7 mouse cellular contexts compared by ENCODE assay signal in the genomic region with DNA sequence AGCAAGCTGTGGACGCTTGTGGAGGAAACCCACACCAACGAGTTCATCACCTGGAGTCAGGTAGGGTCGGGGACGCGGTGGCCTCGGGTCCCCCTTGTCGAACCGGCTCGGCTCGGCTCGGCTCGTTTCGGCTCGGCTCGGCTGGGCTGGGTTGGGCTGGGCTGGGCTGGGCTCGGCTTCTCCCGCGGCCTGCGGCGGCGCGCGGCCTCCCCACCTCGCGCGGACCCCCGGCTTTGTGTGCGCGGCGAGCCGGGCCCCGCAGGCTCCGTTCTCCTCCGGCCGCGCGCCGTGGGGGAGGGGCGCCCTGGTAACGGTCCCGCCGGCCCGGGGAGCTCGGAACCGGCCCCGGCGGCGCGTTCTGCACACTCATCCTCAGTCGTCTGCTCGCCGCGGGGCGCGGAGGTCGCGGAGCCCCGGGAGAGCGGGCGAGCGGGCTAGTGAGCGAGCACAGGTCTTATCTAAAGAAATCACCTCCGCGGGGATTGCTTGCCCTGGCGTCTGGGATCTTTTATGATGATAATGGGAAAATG. TPM values are rescaled to one million over a fixed set of nuclear protein-coding genes. Genes with fewer than 3 reads are reported as not detected.
DNase-seq lines count a peak whose midpoint lies in the region; ATAC-seq and TF ChIP-seq lines count a peak whose summit lies in the region.

No protein-coding gene starts in this region.

- TF ChIP-seq EP300 in liver, postnatal 0 days (IDR thresholded peaks at IDR 0.05; ENCODE audit: low read depth): no peak

- TF ChIP-seq CTCF in liver, postnatal 0 days (IDR thresholded peaks at IDR 0.05; ENCODE audit: low read depth): no peak

- peak overlapping the region; percentile 76 for H3K4me2 ChIP-seq in hindbrain, embryonic 13.5 days
- H3K4me2 ChIP-seq in liver, postnatal 0 days (ENCODE audit: low read depth, low read length): peak overlapping the region; percentile 89
- peak overlapping the region; percentile 68 for H3K4me2 ChIP-seq in neural tube, embryonic 15.5 days

- peaks cover 14% of the 10 kb centered on the region for H3K36me3 ChIP-seq in embryonic facial prominence, embryonic 10.5 days (replicated peaks)
- peaks cover 7% of the 10 kb centered on the region; the same call in 1 of the 2 replicates for H3K36me3 ChIP-seq in hindbrain, embryonic 13.5 days
- H3K36me3 ChIP-seq in liver, postnatal 0 days (replicated peaks; ENCODE audit: insufficient read depth, low read length): no peaks in the 10 kb centered on the region
- no peaks in the 10 kb centered on the region for H3K36me3 ChIP-seq in neural tube, embryonic 15.5 days

- H3K4me3 ChIP-seq in embryonic facial prominence, embryonic 10.5 days: peak overlapping the region; percentile 95
- peak overlapping the region; percentile 80 for H3K4me3 ChIP-seq in hindbrain, embryonic 13.5 days
- peak overlapping the region; percentile 76 for H3K4me3 ChIP-seq in liver, postnatal 0 days (ENCODE audit: low read depth, low read length)
- H3K4me3 ChIP-seq in neural tube, embryonic 15.5 days (replicated peaks): peak overlapping the region; percentile 90

- H3K4me1 ChIP-seq in embryonic facial prominence, embryonic 10.5 days: peaks cover 22% of the 10 kb centered on the region
- peaks cover 27% of the 10 kb centered on the region for H3K4me1 ChIP-seq in hindbrain, embryonic 13.5 days (replicated peaks)
- 0 out of 2 replicates have a peak, but pooled peaks cover 3% of the 10 kb centered on the region for H3K4me1 ChIP-seq in liver, postnatal 0 days (ENCODE audit: insufficient read depth)
- H3K4me1 ChIP-seq in neural tube, embryonic 15.5 days: peaks cover 21% of the 10 kb centered on the region

- H3K9me3 ChIP-seq in embryonic facial prominence, embryonic 10.5 days: no peaks in the 10 kb centered on the region
- H3K9me3 ChIP-seq in hindbrain, embryonic 13.5 days: no peaks in the 10 kb centered on the region
- H3K9me3 ChIP-seq in liver, postnatal 0 days (ENCODE audit: low read length): no peaks in the 10 kb centered on the region
- H3K9me3 ChIP-seq in neural tube, embryonic 15.5 days (replicated peaks): no peaks in the 10 kb centered on the region

- peak overlapping the region; percentile 95 for H3K9ac ChIP-seq in hindbrain, embryonic 13.5 days
- H3K9ac ChIP-seq in liver, postnatal 0 days (replicated peaks): peak overlapping the region; percentile 77
- H3K9ac ChIP-seq in neural tube, embryonic 15.5 days (replicated peaks): peak overlapping the region; percentile 96

- DNase-seq in ovary, adult 18-20 months (ENCODE audit: low spot score): peak; percentile 55
- DNase-seq in ovary, postnatal 14 days (ENCODE audit: low spot score): no peak
- peak; percentile 84 for DNase-seq in embryonic facial prominence, embryonic 10.5 days (ENCODE audit: low spot score)
- DNase-seq in liver, postnatal 0 days: peak; percentile 80

- no peaks in the 10 kb centered on the region for H3K27me3 ChIP-seq in embryonic facial prominence, embryonic 10.5 days (replicated peaks; ENCODE audit: low read depth, poor library complexity, severe bottlenecking)
- H3K27me3 ChIP-seq in hindbrain, embryonic 13.5 days: no peaks in the 10 kb centered on the region
- no peaks in the 10 kb centered on the region for H3K27me3 ChIP-seq in liver, postnatal 0 days (ENCODE audit: insufficient read depth, low read length)
- H3K27me3 ChIP-seq in neural tube, embryonic 15.5 days (replicated peaks): no peaks in the 10 kb centered on the region

- ATAC-seq in activated CD4-positive, CD25-positive, alpha-beta regulatory T cell, adult 4 months: peak; percentile 33
- peak; percentile 88 for ATAC-seq in hindbrain, embryonic 13.5 days (ENCODE audit: low FRiP score)
- ATAC-seq in liver, postnatal 0 days: peak; percentile 82
- peak; percentile 88 for ATAC-seq in neural tube, embryonic 15.5 days (ENCODE audit: low FRiP score)

- H3K27ac ChIP-seq in embryonic facial prominence, embryonic 10.5 days (replicated peaks): peak overlapping the region; percentile 98
- H3K27ac ChIP-seq in hindbrain, embryonic 13.5 days: peak overlapping the region; percentile 98
- H3K27ac ChIP-seq in liver, postnatal 0 days (ENCODE audit: low read depth): peak overlapping the region; percentile 84
- peak overlapping the region; percentile 97 for H3K27ac ChIP-seq in neural tube, embryonic 15.5 days (replicated peaks)

- WGBS in embryonic facial prominence, embryonic 10.5 days: under 1% methylated on average over 65 of the region's 65 CpGs
- under 1% methylated on average over 65 of the region's 65 CpGs for WGBS in hindbrain, embryonic 13.5 days
- 2% methylated on average over 53 of the region's 65 CpGs for WGBS in liver, postnatal 0 days (ENCODE audit: insufficient replicate concordance)
- WGBS in neural tube, embryonic 15.5 days: under 1% methylated on average over 62 of the region's 65 CpGs

RNA-seq across cellular contexts. Expression of a gene that starts 0.4 kb away (rescaled TPM):
- 10 to 100 TPM; 12.6 to 15.9 TPM for polyA plus RNA-seq in activated CD4-positive, CD25-positive, alpha-beta regulatory T cell, adult 4 months (2017; shearing (Covaris generic))
- polyA plus RNA-seq in embryonic facial prominence, embryonic 10.5 days (2016; fragmentation: Nextera tagmentation; extraction: Ambion mirVana): 56.4 and 58.5 TPM in 2 replicates
- 68.3 and 71.5 TPM in 2 replicates for polyA plus RNA-seq in hindbrain, embryonic 13.5 days (2015; fragmentation: Nextera tagmentation; extraction: Ambion mirVana)
- polyA plus RNA-seq in liver, postnatal 0 days (2015; fragmentation: Nextera tagmentation; extraction: Ambion mirVana): 20.2 and 27.3 TPM in 2 replicates
- polyA plus RNA-seq in neural tube, embryonic 15.5 days (2015; fragmentation: Nextera tagmentation; extraction: Ambion mirVana): 38.0 and 44.0 TPM in 2 replicates

RNA-seq across cellular contexts. Expression of a gene that starts 45.7 kb away (rescaled TPM):
- polyA plus RNA-seq in activated CD4-positive, CD25-positive, alpha-beta regulatory T cell, adult 4 months (2017; shearing (Covaris generic)): 100 to 1,000 TPM in 1 of 2 experiments, 10 to 100 TPM in 1; 97.3 to 103 TPM
- polyA plus RNA-seq in embryonic facial prominence, embryonic 10.5 days (2016; fragmentation: Nextera tagmentation; extraction: Ambion mirVana): 126 TPM in 2 replicates
- 384 and 389 TPM in 2 replicates for polyA plus RNA-seq in hindbrain, embryonic 13.5 days (2015; fragmentation: Nextera tagmentation; extraction: Ambion mirVana)
- polyA plus RNA-seq in liver, postnatal 0 days (2015; fragmentation: Nextera tagmentation; extraction: Ambion mirVana): 79.2 and 81.6 TPM in 2 replicates
- polyA plus RNA-seq in neural tube, embryonic 15.5 days (2015; fragmentation: Nextera tagmentation; extraction: Ambion mirVana): 406 and 428 TPM in 2 replicates

Comparison
In these comparisons a context has a peak if more than half of its experiments do, and no peak if none do; other contexts are left out.
1. ATAC-seq: peak in every context shown above with its lines; median percentile 88 in hindbrain, embryonic 13.5 days; 88 in neural tube, embryonic 15.5 days; 82 in liver, postnatal 0 days; 33 in activated CD4-positive, CD25-positive, alpha-beta regulatory T cell, adult 4 months.